Mouse (Mus musculus) frontal cortex, adult (tissue): Measurements from ENCODE around the gene Stx5a.
A peak's percentile ranks its signal among the peaks of the same experiment; 100 is the strongest.
"Not testable (repeated sequence)": the region's sequence is repeated elsewhere in the genome, so short reads cannot be mapped to it uniquely, and the experiment has no call there.

Source experiments
- ATAC-seq: cut with Nextera tagmentation; 2 replicates; pipeline ENCODE4 v1.9.2; 2017; ENCODE audit warnings: mild to moderate bottlenecking, moderate library complexity, mixed read lengths; ENCODE audit not compliant: low TSS enrichment

Gene Stx5a

DNA sequence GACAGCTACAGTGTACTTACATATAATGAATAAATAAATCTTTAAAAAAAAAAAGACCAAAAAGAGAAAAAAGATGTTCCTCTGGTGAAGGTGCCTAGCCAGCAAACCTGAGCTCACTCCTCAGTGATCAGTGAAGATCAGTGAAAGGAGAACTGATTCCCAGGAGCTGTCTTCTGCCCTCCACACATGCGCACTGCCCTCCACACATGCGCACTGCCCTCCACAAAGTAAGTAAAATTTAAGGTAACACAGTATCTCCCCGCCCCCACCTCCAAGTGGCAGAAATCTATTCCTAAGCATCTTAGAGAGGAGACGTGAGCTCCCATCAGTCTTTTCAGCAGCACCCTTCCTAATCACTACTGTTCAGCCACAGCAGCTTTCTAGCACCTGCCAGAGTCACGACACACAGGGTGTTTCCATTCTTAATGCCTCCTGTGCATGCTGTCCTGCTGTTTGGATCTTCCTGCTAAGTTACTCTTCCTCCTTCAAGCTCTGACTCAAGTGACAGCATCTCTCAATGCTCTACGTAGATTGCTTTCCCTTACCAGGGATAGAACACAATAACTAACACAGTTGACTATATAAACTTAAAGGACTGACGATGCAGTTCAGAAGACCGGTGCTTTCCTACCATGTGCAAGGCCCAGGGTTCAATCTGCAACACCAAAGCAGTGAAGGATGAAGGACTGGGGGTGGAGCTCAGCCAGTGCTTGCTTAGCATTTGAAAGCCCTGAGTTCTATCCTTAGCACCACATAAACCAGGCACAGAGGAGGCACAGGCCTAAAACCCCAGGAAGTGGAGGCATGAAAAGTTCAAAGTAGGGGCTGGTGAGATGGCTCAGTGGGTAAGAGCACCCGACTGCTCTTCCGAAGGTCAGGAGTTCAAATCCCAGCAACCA, 25.1 kb upstream of the Stx5a start:
- no peak for ATAC-seq

DNA sequence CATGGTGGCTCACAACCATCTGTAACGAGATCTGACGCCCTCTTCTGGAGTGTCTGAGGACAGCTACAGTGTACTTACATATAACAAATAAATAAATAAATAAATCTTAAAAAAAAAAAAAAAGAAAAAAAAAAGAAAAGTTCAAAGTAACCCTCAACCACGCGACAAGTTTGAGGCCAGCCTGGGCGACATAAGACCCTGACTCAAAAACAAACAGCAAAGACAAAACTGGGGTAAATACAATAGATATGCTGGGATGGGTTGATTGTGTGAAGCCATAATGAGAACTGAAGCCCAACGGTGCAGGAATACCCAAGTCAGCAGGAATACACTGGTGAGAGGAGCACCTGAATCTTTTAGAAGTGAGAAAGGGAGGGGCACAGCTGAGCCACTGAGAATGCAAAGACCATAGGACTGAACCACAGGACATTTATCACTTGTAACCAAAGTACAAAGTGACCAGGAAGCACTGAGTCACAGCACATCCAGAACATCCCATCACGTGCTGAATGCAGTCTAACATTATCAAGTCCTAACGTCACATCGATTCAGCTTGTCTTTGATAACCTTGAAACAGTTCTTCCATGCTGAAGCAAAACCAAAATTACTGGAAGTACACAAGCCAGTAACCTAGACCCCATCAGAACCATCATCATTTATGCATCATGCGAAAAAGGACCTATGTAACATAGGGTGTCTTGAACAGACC, 24.3 kb upstream of the Stx5a start:
- no peak for ATAC-seq

DNA sequence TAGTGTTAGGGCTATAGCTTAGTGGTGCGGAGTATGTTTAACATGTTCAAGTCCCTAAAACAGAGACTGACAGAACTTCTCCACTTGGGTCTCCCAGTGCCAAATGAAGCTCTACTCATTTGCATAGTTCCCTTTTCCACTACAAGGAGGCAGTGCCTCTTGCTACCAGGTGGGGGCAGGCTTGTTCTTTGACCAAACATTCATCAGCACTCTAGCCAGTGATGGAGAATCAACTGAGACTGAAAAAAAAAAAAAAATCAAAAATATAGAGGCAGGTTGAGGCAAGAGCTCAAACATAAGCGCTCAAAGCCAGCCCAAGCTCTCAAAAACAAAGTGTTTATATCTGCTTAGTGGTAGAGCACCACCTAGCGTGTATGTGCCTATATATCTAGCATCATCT, 22.9 kb upstream of the Stx5a start:
- ATAC-seq, result no peak

DNA sequence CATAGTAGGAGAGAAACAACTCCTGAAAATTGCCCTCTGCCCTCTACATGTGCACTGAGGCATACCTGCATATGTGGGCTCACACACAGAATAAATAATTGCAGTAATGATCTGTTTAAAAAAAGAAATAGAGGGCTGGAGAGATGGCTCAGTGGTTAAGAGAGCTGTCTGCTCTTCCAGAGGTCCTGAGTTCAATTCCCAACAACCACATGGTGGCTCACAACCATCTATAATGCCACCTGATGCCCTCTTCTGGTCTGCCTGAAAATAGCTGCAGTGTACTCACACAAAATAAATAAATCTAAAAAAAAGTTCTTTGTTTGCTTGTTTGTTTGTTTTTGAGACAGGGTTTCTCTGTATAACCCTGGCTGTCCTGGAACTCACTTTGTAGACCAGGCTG, 22.2 kb upstream of the Stx5a start:
- ATAC-seq, result not testable (repeated sequence)

DNA sequence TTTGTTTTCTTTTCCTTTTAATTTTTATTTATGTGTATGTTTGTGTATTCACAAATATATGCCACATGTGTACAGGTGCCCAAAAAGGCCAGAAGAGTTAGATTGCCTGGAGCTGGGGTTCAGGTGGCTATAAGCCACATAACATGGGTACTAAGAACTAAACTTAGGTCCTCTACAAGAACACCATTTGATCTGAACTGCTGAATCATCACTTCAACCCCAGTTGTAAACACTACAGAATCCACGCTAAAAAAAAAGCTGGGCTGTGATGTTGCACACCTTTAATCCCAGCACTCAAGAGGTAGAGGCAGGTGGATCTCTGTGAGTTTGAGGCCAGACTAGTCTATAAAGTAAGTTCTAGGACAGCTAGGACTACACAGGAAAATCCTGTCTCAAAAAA, 19.8 kb upstream of the Stx5a start:
- ATAC-seq, result no peak

DNA sequence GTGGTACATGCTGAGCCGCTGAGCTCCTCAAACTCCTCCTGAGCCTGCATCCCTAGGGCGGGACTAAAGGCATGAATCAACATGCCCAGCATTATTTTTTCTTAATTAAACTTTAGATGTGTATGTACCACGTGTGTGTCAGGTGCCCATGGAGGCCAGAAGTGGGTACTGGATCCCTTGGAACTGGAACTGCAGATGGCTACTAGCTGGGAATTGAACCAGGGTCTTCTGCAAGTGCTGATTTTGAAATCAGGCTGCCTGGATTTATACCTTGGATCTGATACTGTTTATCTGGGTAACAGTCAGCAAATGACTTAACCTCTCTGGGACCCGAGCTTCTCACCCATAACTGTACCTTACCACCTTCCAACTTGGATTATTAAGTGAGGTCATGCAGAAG, 19.2 kb upstream of the Stx5a start:
- ATAC-seq, result no peak

DNA sequence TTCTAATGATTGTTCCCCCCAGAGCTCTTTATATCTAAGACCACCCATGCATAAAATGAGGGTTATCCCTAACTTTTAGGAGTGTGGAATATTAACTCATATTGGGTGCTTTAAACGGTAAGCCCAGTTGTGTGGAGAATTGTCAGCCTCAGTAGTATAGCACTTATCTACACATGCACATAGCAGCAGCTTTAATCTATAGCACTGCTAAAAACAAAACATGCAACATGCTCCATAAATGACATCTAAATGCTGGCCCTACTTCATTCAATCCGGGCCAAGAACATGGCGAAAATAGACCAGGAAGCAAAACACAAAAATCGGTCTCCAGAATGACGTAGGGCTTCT, 18.7 kb upstream of the Stx5a start:
- no peak; the same call in 1 of the 2 replicates for ATAC-seq

DNA sequence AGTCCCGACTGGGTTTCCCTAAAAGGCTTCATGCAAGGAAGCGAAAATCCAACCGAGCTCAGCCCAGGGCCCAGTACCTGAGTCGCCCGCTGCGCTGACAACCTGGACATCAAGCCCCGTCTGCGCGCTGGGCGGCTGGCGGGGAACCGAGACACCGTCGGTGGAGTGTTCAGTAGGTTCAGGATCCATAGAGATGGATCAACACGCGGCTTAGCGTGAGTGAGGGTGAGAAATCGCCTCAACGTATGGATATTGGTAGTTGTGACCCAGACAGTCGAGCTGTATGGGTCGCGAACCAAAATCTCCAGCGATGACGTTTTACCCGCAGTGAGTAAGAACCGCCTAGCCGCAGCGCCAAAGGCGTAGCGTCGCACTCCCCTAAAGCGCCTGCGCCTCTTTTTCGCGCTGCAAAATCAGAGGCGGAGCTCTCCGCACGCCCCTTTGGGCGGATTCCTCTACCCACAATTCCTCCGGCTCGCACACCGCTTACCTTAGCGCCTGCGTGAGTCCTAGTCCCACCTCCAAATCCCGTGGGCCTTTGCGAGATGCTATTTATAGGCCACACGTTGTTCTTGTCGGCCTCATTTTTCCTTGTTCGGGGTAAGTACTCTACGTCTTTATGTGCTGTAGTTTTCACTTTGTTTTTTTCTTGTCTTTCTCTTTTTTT, 18.2 kb upstream of the Stx5a start, which contains the start of gene Slc3a2:
TSS of gene Slc3a2 (minus strand) at position 463 of the 667 bp plus-strand sequence.
- peak; percentile 94 for ATAC-seq

DNA sequence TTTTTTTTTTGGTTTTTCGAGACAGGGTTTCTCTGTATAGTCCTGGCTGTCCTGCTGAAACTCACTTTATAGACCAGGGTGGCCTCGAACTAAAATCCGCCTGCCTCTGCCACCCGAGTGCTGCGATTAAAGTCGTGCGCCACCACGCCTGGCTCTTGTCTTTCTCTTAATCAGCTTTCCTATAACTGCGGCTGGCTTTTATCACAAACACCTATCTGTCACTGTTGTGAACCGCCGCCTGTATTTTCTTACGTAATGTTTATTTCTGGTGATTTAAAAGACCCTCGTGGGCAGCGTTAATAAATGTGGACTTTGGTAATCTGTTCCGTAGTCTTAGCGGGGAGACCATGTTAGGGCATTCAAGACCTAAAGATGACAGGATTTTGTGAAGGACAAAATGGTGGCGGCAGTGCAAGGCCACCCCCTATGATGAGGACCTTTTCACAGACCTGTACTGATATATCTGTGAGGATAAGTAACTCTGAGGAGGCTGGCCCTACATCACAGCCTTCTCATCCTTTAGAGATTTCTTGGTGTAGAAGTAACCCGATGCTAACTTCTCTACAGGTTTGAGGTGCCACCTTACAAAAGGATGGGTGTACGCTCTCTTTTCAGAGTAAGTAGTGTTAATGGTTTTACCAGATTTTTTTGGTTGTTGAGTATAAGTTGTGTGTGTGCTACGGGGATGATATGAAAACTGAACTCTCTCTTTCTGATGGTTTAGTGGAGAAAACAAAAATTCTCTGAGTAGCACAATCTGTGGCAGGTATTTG, 17.5 kb upstream of the Stx5a start:
- ATAC-seq, result no peak

DNA sequence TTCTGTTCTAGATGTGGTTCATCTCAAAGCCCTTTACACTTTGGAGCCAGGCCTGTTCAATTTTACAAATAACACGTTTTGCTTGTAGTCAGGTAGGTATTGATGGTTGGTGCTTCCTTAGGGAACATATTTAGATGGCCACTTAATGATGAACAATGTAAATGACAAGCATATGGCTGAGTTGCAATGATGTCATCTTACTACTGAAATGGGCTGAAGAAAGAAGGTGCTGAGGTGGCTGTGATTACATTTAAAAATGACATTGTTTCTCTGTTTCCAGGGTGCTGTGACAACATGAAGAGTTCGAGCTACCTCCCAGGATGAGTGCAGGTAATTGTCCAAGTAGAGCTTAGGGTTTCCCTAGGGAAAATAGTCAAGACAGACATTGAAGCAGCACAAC, 16.8 kb upstream of the Stx5a start:
- ATAC-seq, result no peak

DNA sequence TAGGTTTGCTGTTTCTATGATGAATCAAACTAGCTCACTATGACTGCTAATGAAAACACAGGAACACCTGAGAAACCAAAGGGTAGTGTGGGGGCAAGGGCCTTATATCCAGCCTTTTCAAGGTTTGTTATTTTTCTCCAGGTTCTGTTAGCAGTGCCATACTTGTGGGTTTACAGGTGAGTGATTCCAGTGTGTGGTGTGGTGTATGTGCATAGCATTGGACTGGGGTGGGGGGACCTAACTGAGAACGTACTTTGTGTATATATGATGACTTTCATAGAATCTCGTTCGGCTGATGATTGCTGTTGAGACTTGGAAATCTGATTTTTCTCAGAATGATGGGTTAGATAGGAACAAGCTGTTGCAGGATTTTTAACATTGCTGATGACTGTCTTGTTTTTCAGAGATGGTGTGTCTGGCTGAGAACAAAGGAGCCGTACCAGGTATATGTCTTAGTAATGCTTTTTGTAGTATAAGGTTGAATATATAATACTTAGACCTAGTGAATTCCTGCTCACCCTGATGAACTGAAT, 16.1 kb upstream of the Stx5a start:
- ATAC-seq, result no peak

DNA sequence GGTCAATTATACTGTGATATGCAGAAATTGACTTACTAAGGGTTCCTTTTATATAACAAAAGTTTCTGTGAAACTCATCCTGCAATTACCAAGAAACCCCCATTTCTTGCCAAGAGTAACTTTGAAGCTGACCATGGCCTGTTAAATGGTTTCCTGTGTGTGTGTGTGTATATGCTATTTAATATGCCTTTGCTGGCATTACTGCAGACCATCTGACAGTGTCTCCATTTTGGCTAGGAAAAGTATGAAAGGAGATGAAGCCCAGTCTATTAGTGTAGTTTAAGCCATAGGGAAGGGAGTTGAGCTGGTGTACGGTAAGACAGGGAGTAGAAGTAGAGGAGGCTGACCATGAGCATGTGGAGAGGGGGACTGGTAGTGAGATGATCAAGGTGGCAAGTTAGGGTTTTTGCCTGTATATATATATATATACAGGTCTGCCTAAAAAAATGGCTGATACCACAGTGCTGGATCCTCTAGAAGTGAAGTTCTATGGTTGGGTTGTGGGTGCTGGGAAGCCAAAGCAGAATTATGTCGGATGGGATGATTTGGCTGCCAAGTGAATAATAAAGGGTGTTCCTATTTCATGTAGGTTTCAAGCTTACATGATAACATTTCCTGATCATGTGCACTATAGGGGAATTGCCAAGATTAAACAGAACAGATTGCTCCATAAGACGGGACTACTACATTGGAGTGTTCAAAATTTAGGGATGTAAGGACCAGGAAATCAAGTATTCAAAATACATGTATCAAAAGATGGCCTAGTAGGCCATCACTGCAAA, 14.4 kb upstream of the Stx5a start:
- ATAC-seq, result no peak

DNA sequence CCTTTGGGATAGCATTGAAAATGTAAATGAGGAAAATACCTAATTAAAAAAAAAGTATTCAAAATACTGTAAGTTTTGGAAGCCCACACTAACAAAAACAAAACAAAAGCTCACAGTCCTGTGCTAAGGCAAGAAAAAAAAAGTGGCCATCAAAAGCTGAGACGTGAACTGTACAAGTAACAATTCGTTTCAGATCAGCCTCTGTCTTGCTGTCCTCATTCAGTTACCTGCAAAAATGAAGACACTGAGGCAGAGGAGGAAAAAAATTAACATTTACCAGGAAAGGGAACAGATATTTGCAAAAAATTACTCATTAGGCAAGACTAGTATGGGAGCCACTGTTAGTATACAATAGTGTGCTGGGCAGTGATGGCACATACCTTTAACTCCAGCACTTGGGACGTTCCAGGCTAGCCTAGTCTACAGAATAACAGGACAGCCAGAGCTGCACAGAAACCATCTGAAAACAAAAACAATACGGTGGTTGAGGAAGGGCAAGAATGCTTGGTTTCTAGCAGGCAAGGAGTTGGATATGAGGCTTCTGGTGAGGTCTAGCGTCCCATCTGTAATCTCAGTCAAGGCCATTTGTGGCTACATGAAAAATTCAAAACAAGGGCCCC, 13.6 kb upstream of the Stx5a start:
- no peak for ATAC-seq

DNA sequence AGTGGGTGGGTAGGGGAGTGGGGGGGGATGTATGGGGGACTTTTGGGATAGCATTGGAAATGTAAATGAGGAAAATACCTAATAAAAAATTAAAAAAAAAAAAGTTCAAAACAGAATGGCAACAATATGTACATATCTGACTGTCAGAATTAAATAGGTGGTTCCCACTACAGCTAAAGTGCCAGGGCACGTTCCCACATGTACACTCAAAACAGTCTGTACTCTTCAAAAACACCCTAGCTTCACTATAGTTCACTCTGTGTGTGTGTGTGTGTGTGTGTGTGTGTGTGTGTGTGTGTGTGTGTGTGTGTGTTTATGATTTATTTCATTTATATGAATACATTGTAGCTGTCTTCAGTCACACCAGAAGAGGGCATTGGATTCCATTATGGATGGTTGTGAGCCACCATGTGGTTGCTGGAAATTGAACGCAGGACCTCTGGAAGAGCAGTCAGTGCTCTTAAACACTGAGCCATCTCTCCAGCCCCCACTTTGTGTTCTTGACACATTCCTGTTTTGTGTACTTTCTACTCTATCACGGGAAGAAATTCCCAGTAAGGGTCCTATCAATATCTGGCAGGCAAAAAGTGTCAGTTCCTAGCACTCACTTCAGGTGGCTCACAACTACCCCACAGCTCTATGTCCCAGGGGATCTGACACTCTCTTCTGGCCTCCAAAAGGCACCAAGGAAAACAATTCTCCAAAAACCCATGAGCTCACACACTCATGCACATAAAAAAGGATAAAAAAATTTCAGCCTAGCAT, 12.7 kb upstream of the Stx5a start:
- not testable (repeated sequence) for ATAC-seq

DNA sequence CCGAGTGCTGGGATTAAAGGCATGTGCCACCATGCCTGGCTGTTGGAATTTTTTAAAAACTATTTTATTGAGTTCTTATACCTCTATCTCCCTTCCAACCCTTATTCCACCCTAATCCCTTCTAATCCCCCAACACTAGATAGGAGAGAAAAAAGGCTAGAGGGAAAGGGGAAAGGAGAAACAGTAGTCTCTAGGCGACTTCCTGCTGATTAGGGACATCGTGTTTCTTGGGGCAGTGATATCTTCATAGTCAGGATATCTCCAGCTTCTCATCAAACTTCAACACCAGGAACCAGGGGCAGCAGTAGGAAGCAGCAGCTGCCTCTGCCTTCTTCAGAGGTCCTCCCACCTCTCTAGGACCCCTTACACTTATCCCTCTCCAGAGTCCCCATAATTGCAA, 6.9 kb upstream of the Stx5a start:
- ATAC-seq, result no peak

DNA sequence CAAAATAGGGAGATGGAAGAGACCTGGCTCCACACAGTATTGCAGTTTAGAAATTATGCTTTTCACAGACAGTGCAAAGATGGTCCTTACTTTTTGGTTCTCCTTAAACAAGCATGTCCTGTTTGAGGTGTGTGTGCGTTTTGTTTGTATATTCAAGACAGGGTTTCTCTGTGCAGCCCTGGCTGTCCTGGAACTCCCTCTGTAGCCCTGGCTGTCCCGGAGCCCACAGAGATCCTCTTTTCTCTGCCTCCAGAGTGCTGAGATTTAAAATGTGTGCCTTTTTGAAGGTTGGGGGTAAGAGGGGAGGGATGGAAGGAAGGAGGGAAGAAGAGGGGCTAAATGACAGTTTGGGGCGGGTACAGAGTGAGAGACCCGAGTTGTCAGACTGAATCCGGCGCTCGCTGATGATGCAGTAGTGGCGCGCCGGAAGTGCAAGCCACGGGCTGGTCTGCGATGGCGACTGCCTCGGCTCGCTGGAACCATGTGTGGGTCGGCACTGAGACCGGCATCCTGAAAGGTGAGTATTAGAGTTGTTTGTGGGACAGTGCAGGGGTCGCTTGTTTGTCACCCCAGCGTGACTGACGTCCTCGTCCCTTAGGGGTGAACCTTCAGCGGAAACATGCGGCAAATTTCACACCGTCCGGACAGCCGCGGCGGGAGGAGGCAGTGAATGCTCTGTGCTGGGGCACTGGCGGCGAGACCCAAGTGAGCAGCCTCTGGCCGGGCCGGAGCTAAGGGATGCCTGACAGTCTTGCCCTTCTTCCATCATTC, 5.6 kb upstream of the Stx5a start, which contains the start of gene Wdr74:
TSS of gene Wdr74 (plus strand) at position 439 of the 771 bp plus-strand sequence.
- peak; percentile 90 for ATAC-seq

DNA sequence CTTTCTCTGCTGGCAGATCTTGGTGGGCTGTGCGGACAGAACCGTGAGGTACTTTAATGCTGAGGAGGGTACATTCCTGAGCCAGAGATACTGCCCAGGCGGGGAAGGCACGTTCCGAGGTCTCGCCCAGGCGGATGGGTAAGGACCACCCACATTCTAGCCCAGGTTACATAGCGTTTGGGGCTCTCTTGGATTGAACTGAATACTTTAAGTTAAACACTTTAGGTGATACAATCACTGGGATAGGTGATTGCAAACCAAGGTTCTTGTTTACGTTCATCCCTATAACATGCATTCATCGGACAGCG, 5.1 kb upstream of the Stx5a start:
- no peak for ATAC-seq

DNA sequence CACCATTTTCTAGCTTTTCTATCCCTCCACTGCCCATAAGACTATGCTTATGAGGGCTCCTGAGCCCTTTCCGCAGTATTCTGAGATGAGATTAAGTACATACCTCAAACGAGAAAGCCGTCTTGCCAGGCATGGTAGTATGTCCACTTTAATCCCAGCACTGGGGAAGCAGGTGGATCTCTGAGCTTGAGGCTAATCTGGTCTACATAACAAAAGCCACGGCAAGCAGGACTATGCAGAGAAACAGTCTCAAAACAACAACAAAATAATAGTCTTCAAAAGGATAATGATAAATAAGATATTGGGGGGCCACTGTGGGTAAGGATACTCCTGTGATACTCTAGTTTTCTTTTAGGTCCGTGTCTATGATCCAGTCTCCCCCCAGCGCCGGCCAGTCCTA, 2.3 kb upstream of the Stx5a start:
- ATAC-seq, result no peak

DNA sequence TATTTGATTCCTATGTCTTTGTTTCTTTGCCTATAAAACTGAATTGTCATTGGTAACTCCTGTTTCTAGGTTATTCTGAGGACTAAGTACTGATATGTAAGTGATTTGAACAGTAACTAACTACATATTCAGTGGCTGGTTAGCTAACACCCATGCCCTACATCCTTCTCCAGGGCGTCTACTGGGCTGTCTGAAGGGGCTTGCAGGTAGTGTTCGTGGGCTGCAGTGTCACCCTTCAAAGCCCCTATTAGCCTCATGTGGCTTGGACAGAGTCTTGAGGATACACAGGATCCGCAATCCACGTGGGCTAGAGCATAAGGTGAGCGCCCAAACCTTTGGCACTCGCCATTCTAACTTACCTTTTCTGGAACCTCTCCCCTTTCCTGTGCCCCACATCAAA, 1.6 kb upstream of the Stx5a start:
- no peak for ATAC-seq
